Mouse (Mus musculus): ENCODE results near the gene Gm5617.
"Not testable (repeated sequence)": the region's sequence is repeated elsewhere in the genome, so short reads cannot be mapped to it uniquely, and the experiment has no call there.

The Gm5617 gene

DNA sequence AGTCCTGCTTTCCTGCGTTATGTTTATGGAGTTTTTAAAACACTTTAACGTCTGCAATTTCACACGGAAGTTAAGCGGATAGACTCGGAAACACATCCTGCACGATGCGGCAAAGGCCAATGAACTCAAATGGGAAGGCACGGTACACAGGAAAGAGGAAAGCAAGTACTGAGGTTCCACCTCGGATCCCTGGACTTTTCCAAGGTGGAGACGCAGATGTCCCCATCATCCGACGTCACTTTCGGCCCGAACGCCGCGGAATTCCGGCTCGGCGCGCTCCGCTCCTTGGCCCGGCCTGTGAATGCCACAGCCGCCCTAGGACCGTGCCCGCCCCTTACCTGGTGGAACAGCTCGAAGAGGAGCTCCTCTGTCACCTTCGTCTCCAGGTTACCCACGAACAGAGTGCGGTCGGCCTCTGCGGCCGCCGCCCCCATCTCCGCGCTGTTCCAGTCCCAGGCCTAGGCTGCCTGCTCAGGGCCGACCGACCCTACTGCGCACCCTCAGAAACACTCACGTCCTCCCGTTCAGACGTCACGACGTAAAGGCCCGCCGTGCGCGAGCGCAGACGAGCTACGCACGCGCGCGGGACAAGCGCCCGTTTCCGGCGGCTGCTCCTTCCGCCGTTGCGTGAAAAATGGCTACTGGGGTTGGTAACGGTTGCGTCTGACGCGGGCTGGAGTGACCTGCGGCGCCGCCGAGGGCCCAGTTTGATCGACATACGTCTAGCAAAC is at the start of gene Gm5617, which contains the start of gene Rbm7:
TSS of gene Gm5617 (plus strand) at position 626 of the 731 bp plus-strand sequence.
TSS of gene Rbm7 (minus strand) at position 483 of the 731 bp plus-strand sequence.
- peak; percentile 90 for DNase-seq (ENCODE audit: low read depth)

GRCm38 (mm10) chr9:48447783-48448209 is 47.4 kb upstream of the Gm5617 start:
- peak; percentile 29 for DNase-seq (ENCODE audit: low read depth)

GRCm38 (mm10) chr9:48450066-48450465 is 45.2 kb upstream of the Gm5617 start:
- no peak for DNase-seq (ENCODE audit: low read depth)

GRCm38 (mm10) chr9:48455961-48456360 is 39.3 kb upstream of the Gm5617 start:
- DNase-seq (ENCODE audit: low read depth), result no peak

- DNase-seq (ENCODE audit: low read depth), result no peak
Observed at GRCm38 (mm10) chr9:48458879-48459278, 36.4 kb upstream of the Gm5617 start.

- no peak for DNase-seq (ENCODE audit: low read depth)
Observed at GRCm38 (mm10) chr9:48459391-48459790, 35.9 kb upstream of the Gm5617 start.

DNA sequence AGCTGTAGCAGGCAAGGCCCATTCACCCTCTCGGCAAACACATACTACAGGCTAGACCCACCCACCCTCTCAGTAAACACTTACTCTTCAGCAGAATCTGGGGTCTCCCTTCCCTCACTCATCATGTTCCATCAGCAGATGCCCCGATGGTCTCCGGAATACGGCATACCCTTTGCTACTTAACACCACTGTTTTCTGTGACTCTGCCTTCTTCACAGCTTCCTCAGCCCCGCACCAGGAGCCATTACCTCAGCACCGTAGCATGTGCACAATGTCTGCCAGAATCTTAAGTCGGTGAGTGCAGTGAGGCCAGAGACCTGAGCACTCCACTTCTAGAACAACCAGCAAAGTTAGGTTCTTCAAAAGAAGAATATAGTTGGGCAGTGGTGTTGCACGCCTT is 34.5 kb upstream of the Gm5617 start:
- DNase-seq (ENCODE audit: low read depth), result no peak

GRCm38 (mm10) chr9:48461545-48461944 is 33.7 kb upstream of the Gm5617 start:
- no peak for DNase-seq (ENCODE audit: low read depth)

DNA sequence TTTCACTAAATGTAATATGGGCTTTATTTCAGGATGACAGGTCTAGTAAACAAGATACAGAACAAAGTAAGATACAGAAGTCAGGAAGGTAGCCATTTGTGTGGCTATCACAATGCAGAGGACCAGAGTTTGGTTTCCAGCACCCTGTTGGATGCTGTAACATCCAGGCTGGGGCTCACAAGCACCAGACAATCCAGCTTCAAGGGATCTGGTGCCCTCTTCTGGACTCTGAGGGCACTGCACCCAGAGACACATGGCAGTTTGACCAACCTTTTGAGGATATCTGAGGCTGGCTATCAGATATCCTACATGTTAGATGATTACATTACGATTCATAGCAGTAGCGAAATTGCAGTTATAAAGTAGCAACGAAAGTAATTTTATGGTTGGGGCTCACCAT is 29.6 kb upstream of the Gm5617 start:
- DNase-seq (ENCODE audit: low read depth), result no peak

GRCm38 (mm10) chr9:48466804-48467203 is 28.4 kb upstream of the Gm5617 start:
- peak; percentile 60 for DNase-seq (ENCODE audit: low read depth)

GRCm38 (mm10) chr9:48467471-48467870 is 27.8 kb upstream of the Gm5617 start:
- DNase-seq (ENCODE audit: low read depth), result not testable (repeated sequence)

- DNase-seq (ENCODE audit: low read depth), result no peak
Observed at GRCm38 (mm10) chr9:48472441-48473025, 22.7 kb upstream of the Gm5617 start.

DNA sequence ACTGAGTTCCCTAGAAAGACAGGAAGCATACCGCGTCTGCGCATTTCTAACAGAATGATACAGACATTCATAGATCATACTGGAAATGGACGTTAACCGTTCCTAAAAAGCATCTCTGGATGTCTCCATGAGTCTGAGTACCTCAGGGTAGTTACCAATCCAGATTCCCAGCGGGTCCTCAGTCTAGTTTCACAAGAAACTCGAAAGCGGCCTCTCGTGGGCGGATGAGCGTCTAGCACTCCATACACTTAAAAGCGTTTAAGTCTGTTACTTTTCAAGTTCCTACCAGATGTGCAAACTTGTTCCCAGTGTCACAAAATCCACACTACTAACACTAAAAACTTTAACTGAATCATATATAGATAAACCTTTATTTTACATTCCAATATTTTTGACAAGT is 22.1 kb upstream of the Gm5617 start:
- DNase-seq (ENCODE audit: low read depth), result no peak

DNA sequence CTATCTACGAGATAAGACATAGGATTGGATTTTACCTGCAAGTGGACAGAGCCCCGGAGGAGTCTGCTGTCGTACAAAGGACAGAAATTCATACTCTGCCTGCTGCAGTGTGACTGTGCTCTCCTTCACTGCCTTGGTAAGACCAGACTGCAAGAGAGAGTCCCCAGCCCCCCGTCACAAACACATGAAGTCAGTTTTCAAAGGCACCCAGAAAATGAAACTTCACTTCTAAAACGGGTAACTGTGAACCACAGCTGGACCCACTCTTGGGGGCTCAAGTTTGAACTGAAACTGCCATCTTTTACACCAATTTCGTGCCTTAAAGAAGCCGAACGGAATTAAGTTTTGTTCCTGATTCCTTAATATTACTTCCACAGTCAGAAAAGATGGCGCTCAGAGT is 20.9 kb upstream of the Gm5617 start:
- DNase-seq (ENCODE audit: low read depth), result no peak

DNA sequence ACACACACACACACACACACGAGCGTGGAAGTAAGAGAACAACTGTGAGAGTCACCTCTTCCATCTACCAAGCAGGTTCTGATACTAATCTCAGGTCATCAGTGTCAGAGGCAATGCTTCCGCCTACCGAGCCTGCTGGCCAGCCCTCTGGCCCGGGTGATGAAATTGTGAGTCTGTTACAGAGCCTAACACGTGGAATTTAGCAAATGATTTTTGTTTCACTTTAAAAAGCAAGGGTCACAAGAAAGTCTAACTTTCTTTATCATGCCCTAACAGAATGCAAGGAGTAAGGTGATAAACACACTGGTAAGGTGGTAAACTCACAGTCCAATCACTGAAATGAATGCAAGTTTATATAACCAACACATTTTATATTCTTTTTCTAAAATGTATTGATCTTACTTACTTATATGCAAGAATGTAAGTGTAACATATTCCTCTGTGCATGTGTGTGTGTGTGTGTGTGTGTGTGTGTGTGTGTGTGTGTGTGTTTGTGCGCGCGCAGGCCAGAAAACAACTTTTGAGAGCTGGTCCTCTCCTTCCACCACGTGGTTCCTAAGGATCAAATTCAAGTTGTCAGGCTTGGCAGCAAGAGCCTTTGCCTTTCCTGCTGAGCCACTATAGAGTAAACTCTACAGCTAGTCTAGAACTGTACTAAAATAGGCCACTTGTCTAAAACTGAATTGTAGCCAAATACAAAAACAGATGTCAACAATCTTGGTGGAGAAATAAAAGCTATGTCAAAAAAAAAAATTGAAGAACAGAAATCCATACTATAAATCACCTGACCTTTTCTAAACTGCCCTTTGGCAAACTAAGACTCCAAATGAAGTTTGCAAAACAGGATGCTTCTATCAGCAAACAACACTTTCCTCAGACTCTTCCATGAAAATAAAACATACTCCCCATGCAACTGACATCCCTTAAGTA is 18.7 kb upstream of the Gm5617 start:
- DNase-seq (ENCODE audit: low read depth), result no peak

- DNase-seq (ENCODE audit: low read depth), result no peak
Observed at GRCm38 (mm10) chr9:48478808-48479207, 16.4 kb upstream of the Gm5617 start.

- no peak for DNase-seq (ENCODE audit: low read depth)
Observed at GRCm38 (mm10) chr9:48479838-48480410, 15.3 kb upstream of the Gm5617 start.

GRCm38 (mm10) chr9:48480411-48481213 is 14.6 kb upstream of the Gm5617 start, which contains the start of gene Rexo2:
Gene Rexo2 (minus strand): TSS chr9:48480623.
- DNase-seq (ENCODE audit: low read depth), result peak; percentile 95

- no peak for DNase-seq (ENCODE audit: low read depth)
Observed at GRCm38 (mm10) chr9:48481214-48482134, 13.8 kb upstream of the Gm5617 start.

DNA sequence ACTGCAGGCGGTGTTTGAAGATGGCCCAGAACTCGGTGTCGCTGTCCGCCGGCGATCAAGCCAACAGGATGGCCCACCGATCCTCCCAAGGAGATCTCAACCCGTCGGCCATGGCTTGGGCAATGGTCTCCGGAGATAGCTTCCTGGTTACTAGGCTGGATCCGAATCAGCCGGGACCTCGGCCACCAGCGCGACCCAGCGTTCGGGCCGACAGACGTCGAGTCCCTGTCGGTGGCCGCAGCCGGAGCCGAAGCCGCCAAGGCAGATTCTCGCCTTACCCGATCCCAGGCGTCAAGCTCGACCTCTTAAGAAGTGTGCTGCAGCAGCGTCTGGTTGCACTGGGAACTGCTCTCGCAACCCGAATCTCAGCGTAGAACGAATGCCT is 298 bp downstream of the Gm5617 start:
- no peak for DNase-seq (ENCODE audit: low read depth)

Data from c-Kit-positive CD71-positive TER-119-negative erythroid progenitor cells, embryonic 14.5 days (primary cell).